Mouse (Mus musculus): ENCODE data around the gene Paqr5. TPM values are rescaled to one million over a fixed set of nuclear protein-coding genes. Genes with fewer than 3 reads are reported as not detected.
A peak's percentile ranks its signal among the peaks of the same experiment; 100 is the strongest.

The Paqr5 gene
- polyA plus RNA-seq, 1 experiment: 0.33 TPM

DNA sequence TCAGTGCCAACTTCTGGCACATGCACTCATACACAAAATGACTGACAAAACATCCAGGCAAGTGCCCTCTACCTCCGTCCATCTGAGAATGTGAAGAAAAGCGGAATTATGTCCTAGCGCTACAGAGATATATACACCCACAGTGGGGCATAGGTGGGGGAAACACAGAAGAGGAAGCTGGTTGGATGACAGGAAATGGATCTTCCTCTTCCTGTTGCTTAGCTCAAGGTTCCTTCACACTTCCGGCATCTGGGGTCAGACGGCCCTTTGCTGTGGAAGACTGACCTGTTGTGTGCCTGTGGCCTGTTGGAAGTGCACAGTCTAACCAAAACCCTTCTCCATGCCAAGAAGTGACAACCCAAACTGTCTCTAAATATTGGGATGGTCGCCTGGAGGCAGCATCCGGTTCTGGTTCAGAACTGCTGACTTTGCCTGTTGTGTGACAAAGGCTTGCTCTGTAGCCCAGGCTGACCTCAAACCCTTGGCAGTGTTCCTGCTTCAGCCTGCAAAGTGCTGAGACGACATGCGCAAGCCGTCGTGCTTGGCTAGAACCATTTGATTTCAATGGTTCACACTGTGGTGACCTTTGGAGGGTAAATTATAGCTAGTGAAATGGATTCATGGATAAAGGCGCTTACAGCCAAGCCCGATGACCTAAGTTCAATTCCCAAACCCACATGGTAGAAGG lies 49.3 kb downstream of the Paqr5 start:
- DNase-seq (ENCODE audit: low read depth): no peak
- TF ChIP-seq POLR2A (IDR thresholded peaks at IDR 0.05; ENCODE audit: borderline replicate concordance, extremely low read depth, insufficient read depth, insufficient read length, poor library complexity, severe bottlenecking) (no peak), CTCF (IDR thresholded peaks at IDR 0.05; ENCODE audit: borderline replicate concordance, extremely low read depth, insufficient read depth, insufficient read length) (no peak)

DNA sequence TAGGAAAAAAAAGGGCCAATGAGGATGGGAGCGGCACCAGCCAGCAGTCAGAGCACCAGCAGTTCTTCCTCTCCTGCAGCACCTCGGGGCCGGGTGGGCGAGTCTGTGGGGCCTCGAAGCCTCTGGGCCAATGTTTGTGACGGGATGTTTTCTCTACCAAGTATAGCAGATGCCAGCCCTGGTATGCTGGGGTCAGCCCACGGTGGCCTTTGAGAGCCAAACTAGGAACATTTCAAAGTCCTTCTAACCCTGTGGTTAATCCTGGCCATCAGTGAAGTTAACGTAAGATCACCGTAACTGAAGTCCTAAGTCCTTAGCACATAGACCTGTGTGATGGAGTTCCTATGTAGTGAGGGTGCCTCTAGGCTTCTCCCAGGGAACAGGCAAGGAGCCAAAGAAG lies 54.6 kb downstream of the Paqr5 start:
- no peak for TF ChIP-seq CTCF (IDR thresholded peaks at IDR 0.05; ENCODE audit: borderline replicate concordance, extremely low read depth, insufficient read depth, insufficient read length)
- TF ChIP-seq POLR2A (IDR thresholded peaks at IDR 0.05; ENCODE audit: borderline replicate concordance, extremely low read depth, insufficient read depth, insufficient read length, poor library complexity, severe bottlenecking): no peak

DNA sequence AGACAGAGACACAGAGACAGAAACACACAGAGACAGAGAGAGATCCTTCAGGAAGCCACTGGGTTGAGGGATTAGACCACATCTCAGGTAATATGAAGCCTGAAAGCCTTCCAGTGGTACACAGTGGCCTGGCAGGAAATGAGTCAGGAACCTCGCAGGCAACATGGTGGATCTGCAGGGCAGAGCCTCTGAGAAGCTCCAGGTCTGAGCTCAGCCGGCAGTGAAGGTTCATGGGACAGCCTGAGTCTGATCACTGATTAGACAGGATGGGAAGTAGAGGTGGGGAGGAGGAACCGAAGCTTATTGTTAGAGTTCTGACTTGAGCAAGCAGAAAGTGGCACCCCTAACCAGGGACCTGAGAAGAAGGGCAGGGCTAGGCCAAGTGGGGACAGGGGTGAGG lies 55.6 kb downstream of the Paqr5 start:
- DNase-seq (ENCODE audit: low read depth): no peak
- no peak for TF ChIP-seq POLR2A (IDR thresholded peaks at IDR 0.05; ENCODE audit: borderline replicate concordance, extremely low read depth, insufficient read depth, insufficient read length, poor library complexity, severe bottlenecking)
- TF ChIP-seq CTCF (IDR thresholded peaks at IDR 0.05; ENCODE audit: borderline replicate concordance, extremely low read depth, insufficient read depth, insufficient read length): no peak

More for the DNA sequence above, 54.6 kb downstream of the Paqr5 start:
- DNase-seq (ENCODE audit: low read depth): no peak

DNA sequence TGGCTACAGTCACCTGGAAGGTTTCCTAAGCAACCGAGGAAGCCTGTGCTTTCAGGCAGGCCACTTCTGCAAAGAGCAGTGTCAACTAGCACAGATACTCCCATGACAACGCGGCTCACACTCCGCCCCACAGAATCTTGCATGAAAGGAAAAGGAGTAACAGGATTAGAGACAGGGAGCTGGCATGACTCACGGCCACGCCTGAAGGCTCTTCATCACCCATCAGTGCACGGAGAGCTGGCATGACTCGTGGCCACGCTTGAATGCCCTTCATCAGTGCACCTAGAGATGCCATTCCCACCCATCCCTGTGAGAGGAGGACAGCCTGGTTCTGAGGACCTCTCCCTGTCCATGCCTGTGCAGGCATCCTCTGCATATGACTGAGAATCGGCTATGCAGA lies 59.3 kb downstream of the Paqr5 start:
- peak; percentile 26 for DNase-seq (ENCODE audit: low read depth)
- TF ChIP-seq CTCF (IDR thresholded peaks at IDR 0.05; ENCODE audit: borderline replicate concordance, extremely low read depth, insufficient read depth, insufficient read length): no peak
- TF ChIP-seq POLR2A (IDR thresholded peaks at IDR 0.05; ENCODE audit: borderline replicate concordance, extremely low read depth, insufficient read depth, insufficient read length, poor library complexity, severe bottlenecking): no peak

DNA sequence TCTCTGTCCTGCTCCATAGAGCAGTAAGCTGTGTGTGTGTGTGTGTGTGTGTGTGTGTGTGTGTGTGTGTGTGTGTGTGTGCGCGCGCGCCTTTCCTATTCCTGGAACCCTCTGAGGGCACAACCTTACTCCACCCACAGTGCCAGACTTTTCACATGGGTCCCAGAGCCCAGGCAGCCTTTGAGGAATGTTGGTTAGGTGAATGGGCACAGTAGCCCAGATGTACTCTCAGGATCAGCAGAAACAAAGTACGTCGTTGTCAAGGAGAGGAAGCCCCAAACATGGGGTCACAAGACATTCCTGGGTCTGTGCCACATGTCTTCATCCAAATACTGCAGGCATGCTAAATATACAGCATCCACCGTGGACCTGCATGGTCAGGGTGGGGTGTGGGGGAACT lies 60.7 kb downstream of the Paqr5 start:
- no peak for DNase-seq (ENCODE audit: low read depth)
- TF ChIP-seq CTCF (IDR thresholded peaks at IDR 0.05; ENCODE audit: borderline replicate concordance, extremely low read depth, insufficient read depth, insufficient read length) (no peak), POLR2A (IDR thresholded peaks at IDR 0.05; ENCODE audit: borderline replicate concordance, extremely low read depth, insufficient read depth, insufficient read length, poor library complexity, severe bottlenecking) (no peak)

DNA sequence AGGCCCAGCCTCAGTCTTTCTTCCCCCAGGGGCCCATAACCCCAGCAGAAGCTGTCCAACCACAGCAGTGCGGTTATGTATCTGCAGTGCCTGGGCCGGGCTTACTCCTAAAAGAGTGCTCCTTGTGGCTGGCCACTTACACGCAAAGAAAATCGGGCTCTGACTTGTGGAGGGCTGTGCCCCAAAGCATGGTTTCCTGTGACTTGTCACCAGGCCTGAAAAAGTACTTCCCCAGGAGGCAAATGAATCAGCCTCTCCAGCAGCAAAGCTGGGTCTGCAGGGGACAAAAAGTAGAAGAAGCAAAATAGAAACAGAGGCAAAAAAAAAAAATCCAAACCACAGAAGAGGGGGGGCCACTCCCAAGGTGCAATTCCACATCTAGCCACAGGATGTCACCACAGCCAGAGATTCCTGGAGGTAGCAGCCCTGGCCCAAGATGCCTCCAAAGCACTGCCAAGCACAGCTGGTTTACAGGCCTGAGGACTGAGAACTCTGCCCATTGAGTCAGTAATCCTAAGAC lies 61.2 kb downstream of the Paqr5 start:
- peak; percentile 81 for DNase-seq (ENCODE audit: low read depth)
- TF ChIP-seq CTCF (IDR thresholded peaks at IDR 0.05; ENCODE audit: borderline replicate concordance, extremely low read depth, insufficient read depth, insufficient read length) (peak; percentile 92), POLR2A (IDR thresholded peaks at IDR 0.05; ENCODE audit: borderline replicate concordance, extremely low read depth, insufficient read depth, insufficient read length, poor library complexity, severe bottlenecking) (no peak)

DNA sequence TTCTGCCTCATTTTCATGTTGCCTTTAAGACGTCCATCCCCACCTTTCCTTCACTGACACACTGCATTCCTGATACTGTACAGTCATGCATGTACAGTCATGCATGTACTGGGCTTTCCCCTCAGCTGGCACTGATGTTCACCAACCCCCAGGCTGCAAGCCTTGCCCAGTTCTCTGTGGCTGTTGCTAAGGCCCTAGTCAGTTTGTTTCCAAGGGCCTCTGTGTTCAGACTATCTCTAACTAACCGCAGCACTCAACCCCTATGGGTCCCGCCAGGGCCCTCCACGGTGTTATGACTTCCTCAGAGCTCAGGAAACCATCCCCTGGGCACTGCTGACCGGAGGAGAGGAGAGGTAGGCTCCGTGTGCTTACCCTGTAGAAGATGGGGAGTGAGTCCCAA lies 63.3 kb downstream of the Paqr5 start:
- no peak for TF ChIP-seq CTCF (IDR thresholded peaks at IDR 0.05; ENCODE audit: borderline replicate concordance, extremely low read depth, insufficient read depth, insufficient read length)
- TF ChIP-seq POLR2A (IDR thresholded peaks at IDR 0.05; ENCODE audit: borderline replicate concordance, extremely low read depth, insufficient read depth, insufficient read length, poor library complexity, severe bottlenecking): no peak
- DNase-seq (ENCODE audit: low read depth): no peak

DNA sequence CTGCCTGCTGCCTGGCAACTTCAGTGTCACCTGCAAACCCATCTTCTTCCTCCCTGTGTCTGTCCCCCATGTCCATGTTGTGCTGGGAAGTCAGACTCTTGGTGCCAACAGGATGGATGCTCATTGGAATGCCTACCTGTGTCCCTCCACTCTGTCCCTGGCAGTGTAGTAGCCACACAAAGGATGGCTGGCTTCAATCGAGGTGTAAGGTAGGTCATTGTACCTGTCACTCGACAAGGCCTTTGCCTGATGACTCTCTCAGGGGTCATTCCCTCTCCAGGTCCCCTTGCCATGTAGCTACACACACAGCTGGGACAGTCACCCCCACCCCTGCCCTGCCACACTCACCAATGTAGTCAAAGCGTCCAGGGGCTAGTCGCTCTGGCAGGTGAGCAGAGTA lies 65.5 kb downstream of the Paqr5 start:
- DNase-seq (ENCODE audit: low read depth): no peak
- no peak for TF ChIP-seq CTCF (IDR thresholded peaks at IDR 0.05; ENCODE audit: borderline replicate concordance, extremely low read depth, insufficient read depth, insufficient read length)
- TF ChIP-seq POLR2A (IDR thresholded peaks at IDR 0.05; ENCODE audit: borderline replicate concordance, extremely low read depth, insufficient read depth, insufficient read length, poor library complexity, severe bottlenecking): no peak

DNA sequence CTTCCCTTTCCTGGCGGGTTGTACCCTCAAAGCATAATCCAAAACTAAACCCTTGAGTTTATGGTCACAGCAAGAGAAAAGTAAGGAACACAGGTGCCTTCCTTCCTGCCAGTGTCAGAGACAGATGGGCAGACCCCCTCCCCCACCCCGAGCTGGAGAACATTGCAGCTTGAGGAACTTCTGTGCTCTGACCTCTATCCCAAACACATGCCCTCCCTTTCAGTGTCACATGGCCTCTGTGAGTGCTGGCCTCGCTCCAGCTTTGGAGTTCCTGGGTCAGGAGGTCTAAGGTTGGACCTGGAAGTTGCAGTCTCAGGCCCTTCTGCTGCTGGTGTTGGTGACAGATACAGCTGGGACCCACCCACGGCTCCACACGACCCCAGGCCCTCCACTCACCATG lies 65.9 kb downstream of the Paqr5 start:
- DNase-seq (ENCODE audit: low read depth): no peak
- TF ChIP-seq POLR2A (IDR thresholded peaks at IDR 0.05; ENCODE audit: borderline replicate concordance, extremely low read depth, insufficient read depth, insufficient read length, poor library complexity, severe bottlenecking) (no peak), CTCF (IDR thresholded peaks at IDR 0.05; ENCODE audit: borderline replicate concordance, extremely low read depth, insufficient read depth, insufficient read length) (no peak)

DNA sequence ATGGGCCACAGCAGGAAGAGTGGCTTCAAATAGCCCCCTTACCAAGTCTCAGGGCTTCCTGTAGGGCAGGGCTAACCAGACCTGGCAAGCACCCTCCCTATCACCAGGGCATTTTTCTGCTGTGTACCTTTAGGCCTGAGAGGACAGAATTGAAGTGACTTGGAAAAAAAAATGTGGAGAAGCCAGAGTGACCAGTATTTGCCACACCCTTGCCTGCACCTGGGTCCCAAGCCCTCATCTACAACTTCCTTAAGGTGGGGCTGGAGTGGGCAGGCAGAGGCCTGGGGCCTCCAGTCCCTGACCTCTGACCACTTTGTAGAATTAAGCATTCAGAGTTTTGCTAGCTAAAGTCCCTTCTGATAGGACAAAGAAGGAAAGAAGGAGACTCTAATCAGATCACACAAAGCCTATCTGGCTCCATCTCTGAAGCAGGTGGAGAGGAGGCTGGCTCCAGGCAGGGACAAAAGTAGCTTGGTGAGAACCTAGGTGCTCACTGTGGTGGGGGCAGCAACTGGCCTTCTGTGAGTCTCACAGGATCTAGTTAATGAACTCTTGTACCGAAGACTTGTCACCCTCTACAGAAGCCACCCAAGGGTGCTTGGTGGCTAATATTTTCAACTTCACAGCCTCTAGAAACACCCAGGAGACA lies 66.6 kb downstream of the Paqr5 start:
- TF ChIP-seq CTCF (IDR thresholded peaks at IDR 0.05; ENCODE audit: borderline replicate concordance, extremely low read depth, insufficient read depth, insufficient read length) (no peak), POLR2A (IDR thresholded peaks at IDR 0.05; ENCODE audit: borderline replicate concordance, extremely low read depth, insufficient read depth, insufficient read length, poor library complexity, severe bottlenecking) (no peak)
- DNase-seq (ENCODE audit: low read depth): no peak

DNA sequence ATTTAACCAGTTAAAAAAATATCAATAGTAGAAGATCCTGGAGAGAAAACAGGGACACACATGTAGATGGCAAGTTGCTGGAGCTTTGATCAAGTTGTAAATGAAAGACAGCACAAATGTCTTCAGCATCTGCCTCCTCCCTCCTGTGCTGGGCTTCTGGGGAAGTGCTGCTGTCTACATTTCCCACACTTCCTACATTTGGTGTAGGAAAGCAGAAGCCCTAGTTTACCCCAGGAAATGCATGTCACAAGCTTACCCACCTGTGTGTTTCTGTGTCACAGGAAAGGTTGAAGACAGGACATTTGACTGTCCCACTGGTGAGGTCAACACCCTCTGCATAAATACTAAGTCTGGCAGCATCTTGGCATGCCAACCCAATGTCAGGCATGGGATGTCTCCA lies 71.9 kb downstream of the Paqr5 start:
- no peak for TF ChIP-seq CTCF (IDR thresholded peaks at IDR 0.05; ENCODE audit: borderline replicate concordance, extremely low read depth, insufficient read depth, insufficient read length)
- no peak for TF ChIP-seq POLR2A (IDR thresholded peaks at IDR 0.05; ENCODE audit: borderline replicate concordance, extremely low read depth, insufficient read depth, insufficient read length, poor library complexity, severe bottlenecking)
- no peak for DNase-seq (ENCODE audit: low read depth)

DNA sequence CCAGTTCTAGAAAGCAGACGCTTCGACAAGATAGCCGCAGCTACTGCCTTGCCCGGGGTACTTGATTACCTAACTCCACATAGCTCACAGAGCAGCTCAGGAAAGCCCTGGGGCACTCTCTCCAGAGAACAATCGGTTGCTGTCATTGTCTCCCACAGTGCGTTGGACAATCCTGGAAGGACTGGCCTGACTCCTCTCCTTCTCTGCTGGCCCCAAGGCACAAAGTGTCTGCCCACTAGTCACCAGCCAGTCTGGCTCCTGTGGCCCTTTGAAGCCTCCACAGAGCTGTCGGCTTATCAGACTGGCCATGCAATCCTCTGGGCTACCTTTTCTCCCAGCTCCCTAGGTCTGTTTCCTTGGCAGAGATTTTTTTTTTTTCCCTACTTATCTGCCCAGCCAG lies 74.4 kb downstream of the Paqr5 start:
- no peak for TF ChIP-seq POLR2A (IDR thresholded peaks at IDR 0.05; ENCODE audit: borderline replicate concordance, extremely low read depth, insufficient read depth, insufficient read length, poor library complexity, severe bottlenecking)
- no peak for TF ChIP-seq CTCF (IDR thresholded peaks at IDR 0.05; ENCODE audit: borderline replicate concordance, extremely low read depth, insufficient read depth, insufficient read length)
- no peak for DNase-seq (ENCODE audit: low read depth)
